Mouse (Mus musculus) heart, postnatal 0 days (tissue): ENCODE measurements around the gene Sertad3. TPM values are rescaled to one million over a fixed set of nuclear protein-coding genes. Genes with fewer than 3 reads are reported as not detected.

ENCODE experiments used
- ATAC-seq: fragments of 200-750 bp; cut with Nextera tagmentation; 2 replicates; pipeline ENCODE4 v1.8.0; 2017; ENCODE audit warnings: low read depth, moderate number of reproducible peaks, moderate library complexity; ENCODE audit not compliant: insufficient read depth
- DNase-seq: peaks from one replicate; pipeline ENCODE4 v3.0.0-alpha.2; 2016; ENCODE audit warnings: low spot score
- H3K27ac ChIP-seq: fragments of 300-500 bp; sonication (generic); 2 replicates; pipeline ENCODE4 v1.5.1; 2014; ENCODE audit warnings: low read depth, mild to moderate bottlenecking
- H3K27me3 ChIP-seq: fragments of 300-500 bp; sonication (generic); 2 replicates; pipeline ENCODE4 v1.6.1; 2014; ENCODE audit warnings: low read length, mixed read lengths; ENCODE audit not compliant: control insufficient read depth, insufficient read depth
- H3K36me3 ChIP-seq: fragments of 300-500 bp; sonication (generic); replicated peaks from 2 replicates; pipeline ENCODE4 v1.6.1; 2014; ENCODE audit warnings: low read length, mixed read lengths; ENCODE audit not compliant: control insufficient read depth, insufficient read depth
- H3K4me1 ChIP-seq: fragments of 300-500 bp; sonication (generic); 2 replicates; pipeline ENCODE4 v1.6.1; 2014; ENCODE audit warnings: antibody characterized with exemption; ENCODE audit not compliant: control insufficient read depth, insufficient read depth
- H3K4me2 ChIP-seq: fragments of 300-500 bp; sonication (generic); 2 replicates; pipeline ENCODE4 v1.6.1; 2014; ENCODE audit warnings: low read depth, mild to moderate bottlenecking, low read length, moderate library complexity
- H3K4me3 ChIP-seq: fragments of 300-500 bp; sonication (generic); 2 replicates; pipeline ENCODE4 v1.5.1; 2014; ENCODE audit warnings: low read depth, low read length
- H3K9ac ChIP-seq: fragments of 300-500 bp; sonication (generic); replicated peaks from 2 replicates; pipeline ENCODE4 v1.6.1; 2014; ENCODE audit warnings: low read depth, low read length, mixed read lengths
- H3K9me3 ChIP-seq: fragments of 300-500 bp; sonication (generic); replicated peaks from 2 replicates; pipeline ENCODE4 v1.6.1; 2016; ENCODE audit warnings: low read length; ENCODE audit not compliant: control insufficient read depth
- CTCF ChIP-seq: IDR thresholded peaks from 2 replicates; pipeline ENCODE4 v1.5.1; 2016; ENCODE audit warnings: antibody characterized with exemption, control low read depth, low read depth
- EP300 ChIP-seq: IDR thresholded peaks from 2 replicates; pipeline ENCODE4 v1.6.1; 2016; ENCODE audit warnings: antibody characterized with exemption, low read depth
- WGBS: fragments of 180-500 bp; shearing (Covaris S2); extraction: QIAGEN DNeasy Blood & Tissue Kit; methylation state at CpG from one replicate; pipeline ENCODE4 v1.1.7; 2014; 5-methylcytosine and 5-hydroxymethylcytosine counted together
- polyA plus RNA-seq: library from polyadenylated mRNA; unstranded; fragments of >200 nt; fragmentation: Nextera tagmentation; extraction: Ambion mirVana; gene quantifications from 2 replicates; pipeline ENCODE4 v1.2.1, GENCODE M21; 2015
- total RNA-seq: library from RNA; depleted of rRNA; stranded (reverse); fragments of >200 nt; gene quantifications from 2 replicates; pipeline ENCODE4 v1.2.3, GENCODE M21; 2014; ENCODE audit warnings: low replicate concordance

Gene Sertad3
- total and polyA plus RNA-seq, 2 experiments from 2014 or later, result 11.4 to 16.9 TPM

DNA sequence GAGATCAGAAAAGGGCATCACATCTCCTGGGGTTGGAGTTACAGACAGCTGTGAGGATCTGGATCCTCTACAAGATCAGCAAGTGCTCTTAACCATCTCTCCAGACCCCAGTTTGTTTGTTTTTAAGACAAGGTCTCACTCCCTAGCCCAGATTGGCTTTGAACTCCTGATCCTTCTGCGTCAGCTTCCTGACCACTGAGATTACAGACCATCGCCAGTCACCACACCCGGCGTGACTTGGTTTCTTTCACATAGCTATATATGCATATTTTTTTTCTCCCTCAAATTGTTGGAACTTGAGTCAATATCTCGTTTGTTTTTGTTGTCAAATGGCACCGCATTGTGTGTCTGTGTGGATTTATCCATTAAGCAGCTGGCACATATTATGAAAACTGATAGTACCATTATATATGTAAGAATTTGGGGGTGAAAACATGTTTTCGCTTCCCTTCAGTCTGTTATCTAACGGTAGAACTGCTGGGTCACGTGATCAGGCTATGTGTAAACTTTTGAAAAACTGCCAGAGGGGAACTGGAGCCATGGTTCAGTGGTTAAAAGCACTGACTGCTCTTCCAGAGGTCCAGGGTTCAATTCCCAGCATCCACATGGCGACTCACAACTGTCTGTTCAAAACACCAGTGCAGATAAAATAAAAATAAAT, 19.0 kb upstream of the Sertad3 start:
- DNase-seq, result no peak
- Histone ChIP-seq H3K4me1 (no peaks in the 10 kb centered on the region), H3K27ac (no peak overlapping the region), H3K4me3 (no peak overlapping the region), H3K36me3 (no peaks in the 10 kb centered on the region), H3K9me3 (no peaks in the 10 kb centered on the region), H3K27me3 (no peaks in the 10 kb centered on the region), H3K4me2 (no peak overlapping the region), H3K9ac (no peak overlapping the region)
- TF ChIP-seq CTCF (no peak), EP300 (no peak)
- 57% methylated on average over 10 of the region's 10 CpGs for WGBS
- no peak for ATAC-seq

- DNase-seq (no peak), ATAC-seq (no peak)
- H3K9me3 ChIP-seq, result no peaks in the 10 kb centered on the region
- 88% methylated on average over 3 of the region's 3 CpGs for WGBS
- no peak overlapping the region for H3K27ac ChIP-seq
- no peaks in the 10 kb centered on the region for H3K27me3 ChIP-seq
- TF ChIP-seq CTCF (no peak), EP300 (no peak)
- H3K36me3 ChIP-seq, result no peaks in the 10 kb centered on the region
- no peak overlapping the region for H3K4me3 ChIP-seq
- H3K4me2 ChIP-seq, result no peak overlapping the region
- H3K4me1 ChIP-seq, result no peaks in the 10 kb centered on the region
- H3K9ac ChIP-seq, result no peak overlapping the region
Observed at GRCm38 (mm10) chr7:27455273-27455672, 18.3 kb upstream of the Sertad3 start.

- no peak overlapping the region for H3K27ac ChIP-seq
- no peaks in the 10 kb centered on the region for H3K9me3 ChIP-seq
- 78% methylated on average over 4 of the region's 4 CpGs for WGBS
- no peak overlapping the region for H3K9ac ChIP-seq
- TF ChIP-seq EP300, result no peak
- TF ChIP-seq CTCF, result no peak
- H3K36me3 ChIP-seq, result no peaks in the 10 kb centered on the region
- H3K4me3 ChIP-seq, result no peak overlapping the region
- no peak overlapping the region for H3K4me2 ChIP-seq
- no peaks in the 10 kb centered on the region for H3K4me1 ChIP-seq
- no peak for ATAC-seq
- no peak for DNase-seq
- no peaks in the 10 kb centered on the region for H3K27me3 ChIP-seq
Observed at GRCm38 (mm10) chr7:27458614-27459013, 15.0 kb upstream of the Sertad3 start.

- H3K36me3 ChIP-seq, result no peaks in the 10 kb centered on the region
Observed at GRCm38 (mm10) chr7:27459640-27460039, 13.9 kb upstream of the Sertad3 start.

GRCm38 (mm10) chr7:27460477-27460876, 13.1 kb upstream of the Sertad3 start:
- H3K27ac ChIP-seq, result no peak overlapping the region
- H3K4me3 ChIP-seq, result no peak overlapping the region
- no peak for DNase-seq
- no peaks in the 10 kb centered on the region for H3K9me3 ChIP-seq
- H3K9ac ChIP-seq, result no peak overlapping the region
- TF ChIP-seq CTCF (no peak), EP300 (no peak)
- ATAC-seq, result no peak
- 75% methylated on average over 6 of the region's 6 CpGs for WGBS
- no peaks in the 10 kb centered on the region for H3K27me3 ChIP-seq
- H3K4me1 ChIP-seq, result no peaks in the 10 kb centered on the region
- no peaks in the 10 kb centered on the region for H3K36me3 ChIP-seq
- H3K4me2 ChIP-seq, result no peak overlapping the region

More at GRCm38 (mm10) chr7:27459640-27460039, 13.9 kb upstream of the Sertad3 start:
- no peaks in the 10 kb centered on the region for H3K4me1 ChIP-seq
- no peak for TF ChIP-seq CTCF
- no peak for TF ChIP-seq EP300
- H3K27me3 ChIP-seq, result no peaks in the 10 kb centered on the region
- H3K27ac ChIP-seq, result no peak overlapping the region
- ATAC-seq (no peak), DNase-seq (no peak)
- 46% methylated on average over 5 of the region's 5 CpGs for WGBS
- H3K4me2 ChIP-seq, result no peak overlapping the region
- no peak overlapping the region for H3K4me3 ChIP-seq
- H3K9me3 ChIP-seq, result no peaks in the 10 kb centered on the region
- no peak overlapping the region for H3K9ac ChIP-seq

- Histone ChIP-seq H3K4me3 (no peak overlapping the region), H3K4me1 (no peaks in the 10 kb centered on the region), H3K27ac (no peak overlapping the region), H3K4me2 (no peak overlapping the region), H3K36me3 (no peaks in the 10 kb centered on the region), H3K9ac (no peak overlapping the region), H3K9me3 (no peaks in the 10 kb centered on the region), H3K27me3 (no peaks in the 10 kb centered on the region)
- ATAC-seq, result no peak
- 9% methylated on average over 4 of the region's 4 CpGs for WGBS
- no peak for DNase-seq
- TF ChIP-seq CTCF (no peak), EP300 (no peak)
Observed at GRCm38 (mm10) chr7:27467648-27468047, 5.9 kb upstream of the Sertad3 start.
